Mouse (Mus musculus) liver, adult 2 months (tissue): Measurements from ENCODE around the gene Cntn4.

ENCODE experiments used
- CTCF ChIP-seq: fragments of 200-500 bp; IDR thresholded peaks from 2 replicates; pipeline ENCODE4 v1.5.1; 2011; ENCODE audit warnings: low read depth, low read length, control low read depth
- POLR2A ChIP-seq: fragments of 200-500 bp; IDR thresholded peaks from 2 replicates; pipeline ENCODE4 v1.6.1; 2011; ENCODE audit warnings: low read length, control low read depth; ENCODE audit not compliant: insufficient read depth; ENCODE audit errors: extremely low read depth

DNA sequence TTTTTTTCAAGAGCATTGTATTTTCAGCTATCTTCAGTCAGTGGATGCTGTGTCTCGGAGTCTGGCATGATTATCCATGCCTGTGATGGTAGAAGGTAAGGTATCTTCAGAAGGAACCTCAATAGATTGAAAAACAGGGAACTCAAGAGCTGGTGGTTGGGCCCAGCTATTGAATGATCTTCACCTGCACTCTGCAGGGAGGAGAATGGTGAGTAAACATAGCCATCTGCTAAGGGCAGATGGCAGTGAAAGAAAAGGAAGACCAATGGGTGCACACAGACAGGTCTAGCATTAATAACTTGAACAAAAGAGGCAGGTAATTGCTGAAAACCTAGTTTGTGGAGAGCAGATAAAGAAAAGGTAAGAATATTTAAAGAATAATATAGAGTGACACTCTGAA lies 261.0 kb downstream of the Cntn4 start:
- TF ChIP-seq CTCF (no peak), POLR2A (no peak)
